Mouse (Mus musculus) intestine, embryonic 14.5 days (tissue): ENCODE data around the gene Ddit4l. TPM values are rescaled to one million over a fixed set of nuclear protein-coding genes. Genes with fewer than 3 reads are reported as not detected.
"Not testable (repeated sequence)": the region's sequence is repeated elsewhere in the genome, so short reads cannot be mapped to it uniquely, and the experiment has no call there.

Experiments
- ATAC-seq: fragments of 200-750 bp; cut with Nextera tagmentation; replicated peaks from 2 replicates; pipeline ENCODE4 v1.8.0; 2017; ENCODE audit warnings: low read depth, moderate number of reproducible peaks, moderate TSS enrichment, moderate library complexity; ENCODE audit not compliant: low FRiP score, low TSS enrichment
- DNase-seq: peaks from one replicate; pipeline ENCODE4 v3.0.0-alpha.2; 2018; ENCODE audit warnings: low spot score
- H3K27ac ChIP-seq: fragments of 300-500 bp; sonication (generic); 2 replicates; pipeline ENCODE4 v1.5.1; 2014; ENCODE audit warnings: low read depth, mild to moderate bottlenecking, control low read depth
- H3K27me3 ChIP-seq: fragments of 300-500 bp; sonication (generic); replicated peaks from 2 replicates; pipeline ENCODE4 v1.6.1; 2014; ENCODE audit warnings: low read length, control low read depth; ENCODE audit not compliant: control insufficient read depth, insufficient read depth
- H3K36me3 ChIP-seq: fragments of 300-500 bp; sonication (generic); 2 replicates; pipeline ENCODE4 v1.6.1; 2014; ENCODE audit warnings: low read length, control low read depth; ENCODE audit not compliant: control insufficient read depth, insufficient read depth
- H3K4me1 ChIP-seq: fragments of 300-500 bp; sonication (generic); replicated peaks from 2 replicates; pipeline ENCODE4 v1.6.1; 2014; ENCODE audit warnings: low read length, control low read depth, mixed read lengths; ENCODE audit not compliant: control insufficient read depth, insufficient read depth
- H3K4me2 ChIP-seq: fragments of 300-500 bp; sonication (generic); 2 replicates; pipeline ENCODE4 v1.6.1; 2014; ENCODE audit warnings: low read length
- H3K4me3 ChIP-seq: fragments of 300-500 bp; sonication (generic); 2 replicates; pipeline ENCODE4 v1.5.1; 2014; ENCODE audit warnings: low read depth, low read length, control low read depth, mixed read lengths
- H3K9ac ChIP-seq: fragments of 300-500 bp; sonication (generic); 2 replicates; pipeline ENCODE4 v1.6.1; 2014; ENCODE audit warnings: mild to moderate bottlenecking, low read length
- H3K9me3 ChIP-seq: fragments of 300-500 bp; sonication (generic); 2 replicates; pipeline ENCODE4 v1.6.1; 2016; ENCODE audit warnings: low read length, control low read depth; ENCODE audit not compliant: control insufficient read depth
- WGBS: fragments of 180-500 bp; shearing (Covaris S2); extraction: QIAGEN DNeasy Blood & Tissue Kit; methylation state at CpG from one replicate; pipeline ENCODE4 v1.1.7; 2014; 5-methylcytosine and 5-hydroxymethylcytosine counted together
- polyA plus RNA-seq: library from polyadenylated mRNA; unstranded; fragments of >200 nt; fragmentation: Nextera tagmentation; extraction: Ambion mirVana; gene quantifications from 2 replicates; pipeline ENCODE4 v1.2.1, GENCODE M21; 2014

Ddit4l gene
- polyA plus RNA-seq = 1.2 and 1.9 TPM in 2 replicates

GRCm38 (mm10) chr3:137621312-137621711 lies at the start of gene Ddit4l:
TSS of gene Ddit4l (plus strand) at chr3:137621612.
- H3K9ac ChIP-seq, DNase-seq, H3K27ac ChIP-seq, H3K4me3 ChIP-seq, H3K27me3 ChIP-seq, H3K9me3 ChIP-seq, H3K4me2 ChIP-seq, ATAC-seq, H3K36me3 ChIP-seq, H3K4me1 ChIP-seq: not testable (repeated sequence)
- 92% methylated on average over 3 of the region's 3 CpGs for WGBS

GRCm38 (mm10) chr3:137576146-137576545 lies 45.3 kb upstream of the Ddit4l start:
- H3K36me3 ChIP-seq = no peaks in the 10 kb centered on the region
- H3K4me2 ChIP-seq = no peak overlapping the region
- H3K9ac ChIP-seq = no peak overlapping the region
- WGBS = 64% methylated on average over 4 of the region's 4 CpGs
- no peak for DNase-seq
- no peaks in the 10 kb centered on the region for H3K4me1 ChIP-seq
- no peak for ATAC-seq
- H3K27me3 ChIP-seq = no peaks in the 10 kb centered on the region
- H3K4me3 ChIP-seq = no peak overlapping the region
- H3K27ac ChIP-seq = no peak overlapping the region
- H3K9me3 ChIP-seq = no peaks in the 10 kb centered on the region

- H3K9ac ChIP-seq = no peak overlapping the region
- H3K4me2 ChIP-seq = no peak overlapping the region
- ATAC-seq (no peak), DNase-seq (no peak)
- 79% methylated on average over 5 of the region's 5 CpGs for WGBS
- no peak overlapping the region for H3K27ac ChIP-seq
- no peaks in the 10 kb centered on the region for H3K27me3 ChIP-seq
- H3K36me3 ChIP-seq = no peaks in the 10 kb centered on the region
- no peaks in the 10 kb centered on the region for H3K9me3 ChIP-seq
- H3K4me1 ChIP-seq = no peaks in the 10 kb centered on the region
- no peak overlapping the region for H3K4me3 ChIP-seq
Observed at GRCm38 (mm10) chr3:137586376-137586969, 34.9 kb upstream of the Ddit4l start.

DNA sequence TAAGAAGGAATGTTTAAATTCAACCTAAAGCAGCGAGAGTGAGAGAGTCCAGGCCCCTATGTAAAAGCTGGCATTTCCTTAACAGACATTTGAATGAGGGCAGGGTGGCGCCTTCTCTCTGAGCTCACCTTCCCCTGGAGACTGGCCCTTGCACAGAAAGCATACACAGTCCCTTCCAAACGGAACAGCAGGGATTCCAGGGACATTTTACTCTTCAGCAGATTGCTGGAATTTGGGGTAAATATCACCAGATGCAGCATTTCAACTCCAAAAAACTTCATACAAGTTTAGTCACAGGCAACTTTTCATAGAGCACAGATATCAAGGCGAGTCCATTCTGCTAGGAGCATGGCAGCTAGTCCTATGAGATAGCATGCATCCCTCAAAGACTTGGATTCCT lies 31.6 kb upstream of the Ddit4l start:
- 70% methylated on average over 4 of the region's 4 CpGs for WGBS
- Histone ChIP-seq H3K4me1 (no peaks in the 10 kb centered on the region), H3K4me3 (no peak overlapping the region), H3K4me2 (no peak overlapping the region), H3K9me3 (no peaks in the 10 kb centered on the region), H3K36me3 (no peaks in the 10 kb centered on the region), H3K27ac (no peak overlapping the region), H3K9ac (no peak overlapping the region), H3K27me3 (no peaks in the 10 kb centered on the region)
- DNase-seq (no peak), ATAC-seq (no peak)

DNA sequence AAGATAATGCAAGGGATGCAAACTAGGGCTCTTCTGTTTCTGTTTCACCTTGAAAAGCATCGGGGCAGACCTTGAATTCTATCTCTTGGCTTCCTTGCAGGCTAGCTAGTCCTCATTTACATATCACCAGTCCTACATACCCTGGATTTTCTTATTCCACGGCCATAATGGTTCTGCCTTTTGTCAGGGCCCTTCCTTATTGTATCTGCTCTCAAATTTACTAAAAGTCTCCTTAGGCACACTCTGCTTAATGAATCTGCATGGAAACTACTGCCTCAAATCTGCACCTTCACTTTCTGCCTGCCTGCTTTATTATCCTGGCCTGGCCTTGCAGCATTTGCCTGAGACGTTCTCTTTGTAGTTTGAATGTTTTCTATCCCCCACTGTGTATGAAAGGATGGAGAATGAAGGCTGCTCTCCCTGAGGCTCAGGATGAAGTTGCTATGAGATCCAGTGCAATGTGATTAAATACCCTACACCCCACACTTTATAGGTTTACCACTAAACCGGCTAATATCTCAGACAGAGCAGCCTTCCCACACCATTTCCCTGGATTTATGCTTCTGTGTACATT lies 27.0 kb upstream of the Ddit4l start:
- H3K27me3 ChIP-seq = no peaks in the 10 kb centered on the region
- H3K4me2 ChIP-seq = no peak overlapping the region
- ATAC-seq = no peak
- no peak overlapping the region for H3K9ac ChIP-seq
- H3K27ac ChIP-seq = no peak overlapping the region
- no peaks in the 10 kb centered on the region for H3K9me3 ChIP-seq
- H3K4me3 ChIP-seq = no peak overlapping the region
- 52% methylated on average over 4 of the region's 4 CpGs for WGBS
- no peaks in the 10 kb centered on the region for H3K4me1 ChIP-seq
- no peaks in the 10 kb centered on the region for H3K36me3 ChIP-seq
- no peak for DNase-seq

- no peaks in the 10 kb centered on the region for H3K4me1 ChIP-seq
- no peaks in the 10 kb centered on the region for H3K27me3 ChIP-seq
- no peak overlapping the region for H3K4me3 ChIP-seq
- ATAC-seq = no peak
- WGBS = 35% methylated on average over 1 of the region's 1 CpGs
- H3K27ac ChIP-seq = no peak overlapping the region
- no peak for DNase-seq
- no peak overlapping the region for H3K9ac ChIP-seq
- no peaks in the 10 kb centered on the region for H3K9me3 ChIP-seq
- no peaks in the 10 kb centered on the region for H3K36me3 ChIP-seq
- H3K4me2 ChIP-seq = no peak overlapping the region
Observed at GRCm38 (mm10) chr3:137608918-137609435, 12.4 kb upstream of the Ddit4l start.

DNA sequence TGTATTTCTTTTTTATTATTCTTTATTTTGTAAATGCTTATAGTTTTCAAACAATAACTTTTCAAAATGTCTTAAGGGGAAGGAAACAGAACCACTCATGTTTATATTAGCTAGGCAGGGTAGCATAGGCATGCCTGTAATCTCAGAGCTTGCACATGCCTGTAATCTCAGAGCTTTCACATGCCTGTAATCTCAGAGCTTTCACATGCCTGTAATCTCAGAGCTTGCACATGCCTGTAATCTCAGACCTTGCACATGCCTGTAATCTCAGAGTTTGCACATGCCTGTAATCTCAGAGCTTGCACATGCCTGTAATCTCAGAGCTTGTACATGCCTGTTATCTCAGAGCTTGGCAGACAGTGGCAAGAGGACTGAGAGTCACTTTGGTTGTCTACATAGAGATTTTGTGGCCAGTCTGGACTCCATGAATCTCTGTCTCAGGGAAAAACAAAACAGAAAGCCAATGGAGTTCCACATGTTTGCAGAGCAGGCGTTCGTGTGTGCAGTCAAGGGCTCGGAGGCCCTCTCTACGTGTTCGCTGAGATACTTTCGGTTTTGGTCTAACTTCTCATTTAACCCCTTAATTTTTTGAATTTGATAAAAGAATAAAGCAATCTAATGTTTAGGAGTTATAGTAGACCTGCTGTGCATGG lies 10.8 kb upstream of the Ddit4l start:
- Histone ChIP-seq H3K4me1 (no peaks in the 10 kb centered on the region), H3K27me3 (no peaks in the 10 kb centered on the region), H3K9ac (no peak overlapping the region), H3K4me3 (no peak overlapping the region), H3K9me3 (no peaks in the 10 kb centered on the region), H3K27ac (no peak overlapping the region), H3K4me2 (no peak overlapping the region), H3K36me3 (no peaks in the 10 kb centered on the region)
- no peak for ATAC-seq
- whole genome bisulfite sequencing = 86% methylated on average over 6 of the region's 6 CpGs
- DNase-seq = no peak

DNA sequence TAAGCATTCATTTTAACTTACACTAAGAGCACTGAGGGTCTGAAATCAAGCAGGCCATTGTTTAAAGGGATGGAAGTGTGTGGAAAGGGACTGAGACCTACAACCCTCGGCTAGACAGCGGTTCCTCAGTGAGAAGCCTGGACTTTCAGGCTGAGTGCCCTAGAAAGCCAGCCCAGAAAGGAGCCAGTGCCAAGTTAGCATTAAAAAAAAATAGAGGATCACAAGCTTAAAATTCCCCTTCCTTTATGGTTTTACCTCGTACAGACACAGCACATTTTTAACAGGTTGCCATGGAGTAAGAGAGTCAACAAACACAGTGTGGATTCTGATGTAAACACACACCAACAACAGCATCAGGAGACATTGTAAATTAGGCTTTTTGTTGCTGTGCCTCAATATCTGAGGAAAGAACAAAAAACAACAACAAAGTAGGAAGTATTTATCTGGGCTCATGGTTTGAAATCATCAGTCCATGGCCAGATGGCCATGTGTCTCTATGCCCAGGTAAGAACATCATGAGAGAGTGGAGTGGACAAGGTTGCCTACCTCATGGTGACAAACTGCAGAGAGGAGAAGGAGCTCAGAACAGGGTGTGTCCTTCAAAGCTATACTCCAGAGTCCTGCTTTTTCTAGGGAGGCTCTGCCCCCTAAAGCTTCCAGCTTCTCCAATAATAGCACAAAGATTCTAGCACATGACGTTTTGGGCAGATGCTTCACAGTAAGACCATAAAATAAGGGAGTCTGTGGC lies 10.1 kb upstream of the Ddit4l start:
- no peaks in the 10 kb centered on the region for H3K9me3 ChIP-seq
- WGBS = 74% methylated on average over 4 of the region's 4 CpGs
- no peak overlapping the region for H3K9ac ChIP-seq
- no peak for DNase-seq
- no peaks in the 10 kb centered on the region for H3K36me3 ChIP-seq
- ATAC-seq = no peak
- H3K27ac ChIP-seq = no peak overlapping the region
- no peaks in the 10 kb centered on the region for H3K4me1 ChIP-seq
- H3K4me2 ChIP-seq = no peak overlapping the region
- H3K4me3 ChIP-seq = no peak overlapping the region
- no peaks in the 10 kb centered on the region for H3K27me3 ChIP-seq
